Mouse (Mus musculus) hindlimb bud, embryonic 11.5 days (tissue): ENCODE measurements around the gene Gm49391.
"Not testable (repeated sequence)": the region's sequence is repeated elsewhere in the genome, so short reads cannot be mapped to it uniquely, and the experiment has no call there.

ENCODE experiments used
- DNase-seq: peaks from one replicate; pipeline ENCODE4 v3.0.0-alpha.2; 2012; ENCODE audit warnings: low read depth, low spot score; ENCODE audit errors: extremely low spot score

Gene Gm49391

GRCm38 (mm10) chr13:60936500-60936901 lies at the start of gene Gm49391, which contains the start of gene Ctla2a:
TSS of gene Gm49391 (minus strand) at chr13:60936571.
TSS of gene Ctla2a (minus strand) at chr13:60936625.
- DNase-seq: no peak

GRCm38 (mm10) chr13:60972319-60972718 lies 35.9 kb upstream of the Gm49391 start:
- DNase-seq: not testable (repeated sequence)

- not testable (repeated sequence) for DNase-seq
Measured at GRCm38 (mm10) chr13:60963985-60964384, 27.6 kb upstream of the Gm49391 start.

- DNase-seq: no peak
Measured at GRCm38 (mm10) chr13:60961706-60962105, 25.3 kb upstream of the Gm49391 start.

- not testable (repeated sequence) for DNase-seq
Measured at GRCm38 (mm10) chr13:60941884-60942283, 5.5 kb upstream of the Gm49391 start, which contains the start of gene Tpbpa. TSS of gene Tpbpa (minus strand) at chr13:60941984.

- DNase-seq: not testable (repeated sequence)
Measured at GRCm38 (mm10) chr13:60935490-60935889, 881 bp downstream of the Gm49391 start, which contains the start of gene Gm49393. TSS of gene Gm49393 (minus strand) at chr13:60935590.

GRCm38 (mm10) chr13:60904780-60905179 lies 31.6 kb downstream of the Gm49391 start, which contains the start of gene Tpbpb:
TSS of gene Tpbpb (minus strand) at chr13:60904880.
- DNase-seq: not testable (repeated sequence)

- DNase-seq: no peak
Measured at GRCm38 (mm10) chr13:60897328-60897727, 39.0 kb downstream of the Gm49391 start, which contains the start of gene Ctla2b. TSS of gene Ctla2b (minus strand) at chr13:60897447.

- not testable (repeated sequence) for DNase-seq
Measured at GRCm38 (mm10) chr13:60896794-60897193, 39.6 kb downstream of the Gm49391 start, which contains the start of gene Gm49392. TSS of gene Gm49392 (minus strand) at chr13:60896894.

- DNase-seq: no peak
Measured at GRCm38 (mm10) chr13:60895406-60896160, 40.8 kb downstream of the Gm49391 start.

GRCm38 (mm10) chr13:60892301-60892700 lies 44.1 kb downstream of the Gm49391 start:
- DNase-seq: no peak

- no peak for DNase-seq
Measured at GRCm38 (mm10) chr13:60864281-60864680, 72.1 kb downstream of the Gm49391 start, which contains the start of gene 4930486L24Rik. TSS of gene 4930486L24Rik (minus strand) at chr13:60864475.

GRCm38 (mm10) chr13:60848241-60849120 lies 87.9 kb downstream of the Gm49391 start:
- no peak for DNase-seq
